Mouse (Mus musculus) NIH3T3 (cell line): ENCODE results near the gene Sec1.
"Not testable (repeated sequence)": the region's sequence is repeated elsewhere in the genome, so short reads cannot be mapped to it uniquely, and the experiment has no call there.

Experiments used
- DNase-seq: peaks from one replicate; pipeline ENCODE4 v3.0.0-alpha.2; 2012; ENCODE audit warnings: low read depth

The Sec1 gene

GRCm38 (mm10) chr7:45679966-45680621, 14.1 kb downstream of the Sec1 start:
- peak; percentile 87 for DNase-seq

GRCm38 (mm10) chr7:45678513-45678912, 15.7 kb downstream of the Sec1 start:
- no peak for DNase-seq

GRCm38 (mm10) chr7:45677627-45678295, 16.4 kb downstream of the Sec1 start:
- DNase-seq: no peak

- DNase-seq: no peak
Measured at GRCm38 (mm10) chr7:45668921-45669320, 25.3 kb downstream of the Sec1 start.

GRCm38 (mm10) chr7:45667761-45668160, 26.4 kb downstream of the Sec1 start:
- peak; percentile 56 for DNase-seq

- DNase-seq: no peak
Measured at GRCm38 (mm10) chr7:45666161-45666560, 28.0 kb downstream of the Sec1 start, which contains the start of gene Fut2. Fut2 (minus strand) TSS chr7:45666394.

GRCm38 (mm10) chr7:45665303-45666138, 28.7 kb downstream of the Sec1 start:
- DNase-seq: no peak

- not testable (repeated sequence) for DNase-seq
Measured at GRCm38 (mm10) chr7:45661702-45662101, 32.5 kb downstream of the Sec1 start.

GRCm38 (mm10) chr7:45660746-45661478, 33.3 kb downstream of the Sec1 start:
- no peak for DNase-seq

GRCm38 (mm10) chr7:45654424-45655047, 39.7 kb downstream of the Sec1 start:
- no peak for DNase-seq

- not testable (repeated sequence) for DNase-seq
Measured at GRCm38 (mm10) chr7:45650484-45650883, 43.7 kb downstream of the Sec1 start.

GRCm38 (mm10) chr7:45649351-45649750, 44.9 kb downstream of the Sec1 start:
- no peak for DNase-seq

- no peak for DNase-seq
Measured at GRCm38 (mm10) chr7:45646671-45647070, 47.5 kb downstream of the Sec1 start.

- DNase-seq: no peak
Measured at GRCm38 (mm10) chr7:45645591-45645971, 48.6 kb downstream of the Sec1 start.

- no peak for DNase-seq
Measured at GRCm38 (mm10) chr7:45644872-45645590, 49.2 kb downstream of the Sec1 start.

- peak; percentile 62 for DNase-seq
Measured at GRCm38 (mm10) chr7:45644183-45644582, 50.0 kb downstream of the Sec1 start.

GRCm38 (mm10) chr7:45643441-45644178, 50.6 kb downstream of the Sec1 start:
- DNase-seq: peak; percentile 98

- DNase-seq: no peak
Measured at GRCm38 (mm10) chr7:45642503-45643255, 51.5 kb downstream of the Sec1 start.

GRCm38 (mm10) chr7:45642083-45642482, 52.1 kb downstream of the Sec1 start:
- peak; percentile 44 for DNase-seq
